ENCODE assay signal across 8 mouse cellular contexts in the genomic region with DNA sequence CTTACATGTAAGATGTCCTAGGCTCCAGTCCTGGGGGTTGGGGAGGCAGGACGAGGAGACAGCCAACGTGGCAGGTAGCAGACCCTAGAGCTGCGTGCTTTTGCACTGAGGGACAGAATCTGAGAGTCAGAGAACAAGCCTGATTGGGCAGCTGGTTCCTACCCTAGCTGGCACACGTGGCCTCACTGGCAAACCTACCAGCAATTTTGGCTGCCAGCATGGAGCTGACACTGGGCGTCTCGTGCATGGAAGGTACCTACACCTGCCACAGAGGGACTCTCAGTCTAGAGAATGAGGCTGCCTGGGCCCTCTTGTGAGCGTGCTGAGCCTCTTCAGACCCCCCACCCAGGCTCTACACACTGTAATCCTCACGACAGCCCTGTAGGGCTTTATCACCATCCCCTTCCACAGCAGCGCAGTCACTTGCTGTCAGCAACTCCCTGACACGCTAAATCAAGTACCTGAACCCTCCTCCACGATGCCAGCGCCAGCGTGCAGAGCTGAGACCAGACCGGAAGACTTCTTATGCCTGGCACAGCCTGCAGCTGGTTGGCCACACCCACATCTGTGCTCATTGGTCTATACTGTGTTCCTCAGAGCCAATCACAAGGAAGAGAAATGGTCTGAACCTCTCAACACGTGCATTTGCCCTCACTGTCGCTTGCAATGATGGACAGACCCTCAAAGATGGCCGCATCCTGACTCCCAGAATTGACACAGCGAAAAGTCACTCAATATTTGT. TPM values are rescaled to one million over a fixed set of nuclear protein-coding genes. Genes with fewer than 3 reads are reported as not detected.
DNase-seq lines count a peak whose midpoint lies in the region; ATAC-seq and TF ChIP-seq lines count a peak whose summit lies in the region.

No protein-coding gene starts in this region.

- H3K79me2 ChIP-seq in liver, adult 2 months (ENCODE audit: control insufficient read depth, insufficient read depth, low read length): no peaks in the 10 kb centered on the region

- no peaks in the 10 kb centered on the region for H3K4me1 ChIP-seq in liver, embryonic 12.5 days
- peaks cover 20% of the 10 kb centered on the region for H3K4me1 ChIP-seq in hindbrain, embryonic 10.5 days (replicated peaks)
- H3K4me1 ChIP-seq in liver, adult 2 months (ENCODE audit: control insufficient read depth, insufficient read depth, low read length): no peaks in the 10 kb centered on the region

- H3K4me3 ChIP-seq in liver, embryonic 12.5 days: no peak overlapping the region
- peak overlapping the region; percentile 18; the same call in 1 of the 2 replicates for H3K4me3 ChIP-seq in hindbrain, embryonic 10.5 days
- no peak overlapping the region for H3K4me3 ChIP-seq in liver, adult 2 months (ENCODE audit: insufficient read depth, low read depth, low read length)

- no peak overlapping the region for H3K4me2 ChIP-seq in liver, embryonic 12.5 days

- no peak; the same call in 1 of the 2 replicates for ATAC-seq in liver, embryonic 12.5 days

- no peak for TF ChIP-seq POLR2A in liver, adult 2 months (IDR thresholded peaks at IDR 0.05; ENCODE audit: extremely low read depth, insufficient read depth, low read length)

- no peaks in the 10 kb centered on the region for H3K27me3 ChIP-seq in liver, embryonic 12.5 days (replicated peaks)
- peaks cover 11% of the 10 kb centered on the region; the same call in 1 of the 2 replicates for H3K27me3 ChIP-seq in hindbrain, embryonic 10.5 days (ENCODE audit: insufficient read depth, poor library complexity, severe bottlenecking)
- no peaks in the 10 kb centered on the region for H3K27me3 ChIP-seq in liver, adult 2 months (ENCODE audit: control insufficient read depth, insufficient read depth, low read length)

- H3K27ac ChIP-seq in liver, embryonic 12.5 days: no peak overlapping the region
- H3K27ac ChIP-seq in hindbrain, embryonic 10.5 days: peak overlapping the region; percentile 23; the same call in 1 of the 2 replicates
- no peak overlapping the region for H3K27ac ChIP-seq in liver, adult 2 months (replicated peaks; ENCODE audit: insufficient read depth, low read depth, low read length)

- WGBS in liver, embryonic 12.5 days (ENCODE audit: insufficient replicate concordance): 41% methylated on average over 18 of the region's 18 CpGs
- 63% methylated on average over 18 of the region's 18 CpGs for WGBS in hindbrain, embryonic 10.5 days
- WGBS in liver, adult 2 months: 54% methylated on average over 18 of the region's 18 CpGs

- H3K9me3 ChIP-seq in liver, embryonic 12.5 days (replicated peaks): no peaks in the 10 kb centered on the region
- H3K9me3 ChIP-seq in hindbrain, embryonic 10.5 days: no peaks in the 10 kb centered on the region

- H3K36me3 ChIP-seq in liver, embryonic 12.5 days: no peaks in the 10 kb centered on the region
- no peaks in the 10 kb centered on the region for H3K36me3 ChIP-seq in hindbrain, embryonic 10.5 days
- H3K36me3 ChIP-seq in liver, adult 2 months (ENCODE audit: control insufficient read depth, insufficient read depth, low read length): no peaks in the 10 kb centered on the region

- TF ChIP-seq CTCF in liver, adult 2 months (IDR thresholded peaks at IDR 0.05; ENCODE audit: low read depth, low read length): no peak

- DNase-seq in liver: peak; percentile 34
- peak; percentile 84 to 87 for DNase-seq in cerebellum, postnatal 14 days
- peak; percentile 40 for DNase-seq in hindbrain, embryonic 10.5 days (ENCODE audit: low spot score)
- peak; percentile 18 for DNase-seq in liver, adult 2 months (ENCODE audit: extremely low read depth, low read depth, low spot score)
- DNase-seq in right cerebral cortex, adult 18-20 months: peak; percentile 77
- DNase-seq in adrenal gland, adult (ENCODE audit: inconsistent age in 2 of 2, low spot score in 1 of 2): no peak
- DNase-seq in adipocyte (ENCODE audit: low spot score): no peak

- H3K9ac ChIP-seq in liver, embryonic 12.5 days: no peak overlapping the region
- H3K9ac ChIP-seq in liver, adult 2 months (ENCODE audit: low read depth, low read length): no peak overlapping the region

RNA-seq across cellular contexts. Expression of gene Cmklr1, which starts 6.9 kb away (rescaled TPM):
- polyA plus RNA-seq in liver, embryonic 12.5 days (2016; fragmentation: Nextera tagmentation; extraction: Ambion mirVana): 1.7 and 1.9 TPM in 2 replicates
- polyA plus RNA-seq in hindbrain, embryonic 10.5 days (2016; fragmentation: Nextera tagmentation; extraction: Ambion mirVana): 0.78 and 1.1 TPM in 2 replicates
- total RNA-seq in liver, adult 2 months (2014; rRNA removed): 1.8 and 2.1 TPM in 2 replicates
- 4.6 and 5.6 TPM in 2 replicates for polyA plus RNA-seq in liver, adult 2 months (2012; rRNA removed)

Comparison
In these comparisons a context has a peak if more than half of its experiments do, and no peak if none do; other contexts are left out.
1. DNase-seq: peak in liver (single experiment), cerebellum, postnatal 14 days (2 of 2), hindbrain, embryonic 10.5 days (single experiment), liver, adult 2 months (single experiment) and right cerebral cortex, adult 18-20 months (single experiment); none in adrenal gland, adult (0 of 2) and adipocyte (single experiment).